Mouse (Mus musculus) thymus, adult 2 months (tissue): Measurements from ENCODE around the gene Slc35b2.

Experiments
- CTCF ChIP-seq: fragments of 200-500 bp; IDR thresholded peaks from 2 replicates; pipeline ENCODE4 v1.5.1; 2012; ENCODE audit warnings: mild to moderate bottlenecking, control low read depth, low read length, moderate library complexity, borderline replicate concordance; ENCODE audit not compliant: control insufficient read depth, poor library complexity, insufficient read depth; ENCODE audit errors: extremely low read depth
- POLR2A ChIP-seq: fragments of 200-500 bp; IDR thresholded peaks from 2 replicates; pipeline ENCODE4 v1.6.1; 2012; ENCODE audit warnings: mild to moderate bottlenecking, low read length, control low read depth, moderate library complexity; ENCODE audit not compliant: control insufficient read depth, poor library complexity, insufficient read depth; ENCODE audit errors: extremely low read depth

GRCm38 (mm10) chr17:45601325-45601724 lies 37.7 kb downstream of the Slc35b2 start:
- no peak for TF ChIP-seq CTCF
- no peak for TF ChIP-seq POLR2A
